Mouse (Mus musculus) monocyte, adult 5-6 weeks (primary cell): Measurements from ENCODE around the gene Lpcat2b. TPM values are rescaled to one million over a fixed set of nuclear protein-coding genes. Genes with fewer than 3 reads are reported as not detected.

Source experiments
- ATAC-seq: fragments of 153-309, 156-312 bp; replicated peaks from 2 replicates; pipeline ENCODE4 v1.8.0; 2017; ENCODE audit warnings: mild to moderate bottlenecking; ENCODE audit not compliant: low TSS enrichment, insufficient number of reproducible peaks, severe bottlenecking, poor library complexity, low FRiP score
- total RNA-seq: library from RNA; stranded (forward); fragments of 200-1000, 200-491, 200-594 nt; gene quantifications from 3 replicates; pipeline ENCODE4 v1.2.3, GENCODE M21; 2017

The Lpcat2b gene
- total RNA-seq, 1 experiment from 2014 or later, result not detected

DNA sequence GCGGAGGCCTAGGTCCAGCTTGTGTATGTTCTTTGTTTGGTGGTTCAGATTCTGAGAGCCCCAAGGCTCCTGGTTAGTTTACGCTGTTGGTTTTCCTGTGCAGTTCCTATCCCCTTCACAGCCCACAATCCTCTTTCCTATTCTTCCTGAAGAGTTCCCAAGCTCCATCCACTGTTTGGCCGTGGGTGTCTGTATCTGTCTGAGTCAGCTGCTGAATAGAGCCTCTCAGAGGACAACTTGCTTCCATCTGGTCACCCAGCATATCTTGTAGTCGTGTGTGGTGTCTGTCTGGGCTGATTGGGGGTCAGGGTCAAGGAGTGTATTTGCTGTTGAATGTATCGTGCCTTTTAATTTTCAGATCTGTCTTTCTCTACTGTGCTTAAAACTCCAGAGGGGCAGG lies 10.5 kb downstream of the Lpcat2b start:
- ATAC-seq, result no peak

GRCm38 (mm10) chr5:107444251-107444650 lies 12.9 kb downstream of the Lpcat2b start:
- no peak for ATAC-seq

DNA sequence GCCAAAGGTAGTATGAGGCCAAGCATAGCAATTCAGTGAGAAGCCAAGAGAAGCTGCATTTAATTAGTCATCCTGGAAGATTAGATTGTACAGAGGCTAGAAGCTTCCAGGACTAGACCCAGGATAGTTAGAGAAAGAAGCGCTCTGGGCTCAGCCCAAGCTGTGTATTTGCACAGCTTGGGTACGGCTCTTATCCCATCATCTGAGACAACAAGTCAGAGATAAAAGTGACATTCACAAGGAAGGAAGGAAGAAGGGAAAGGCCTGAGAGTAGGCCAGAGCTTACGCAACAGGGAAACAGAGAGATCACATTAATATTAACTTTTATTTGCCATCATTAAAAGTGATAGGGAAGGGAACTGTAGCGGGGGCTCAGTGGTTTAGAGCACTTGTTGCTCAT lies 16.6 kb downstream of the Lpcat2b start:
- ATAC-seq, result no peak

DNA sequence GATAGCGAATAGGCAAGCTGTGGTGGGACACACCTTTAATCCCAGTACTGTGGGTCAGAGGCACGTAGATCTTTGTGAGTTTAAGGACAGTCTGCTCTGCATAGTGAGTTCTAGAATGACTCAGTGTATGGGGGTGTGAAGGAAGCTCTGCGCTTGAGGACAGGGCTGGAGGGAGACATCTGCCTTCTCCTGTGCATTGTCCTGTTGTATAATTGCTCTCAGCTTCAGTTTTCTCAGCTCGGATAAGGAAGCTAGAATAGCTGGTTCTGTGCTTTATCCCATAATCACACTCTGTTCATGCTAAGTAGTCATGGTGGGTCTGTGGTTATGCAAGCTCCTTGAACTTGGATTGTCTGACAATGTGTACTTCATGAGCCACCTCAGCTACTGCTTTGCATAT lies 17.4 kb downstream of the Lpcat2b start:
- no peak for ATAC-seq

GRCm38 (mm10) chr5:107449620-107450019 lies 18.3 kb downstream of the Lpcat2b start:
- no peak for ATAC-seq

GRCm38 (mm10) chr5:107450299-107450698 lies 18.9 kb downstream of the Lpcat2b start:
- no peak for ATAC-seq

DNA sequence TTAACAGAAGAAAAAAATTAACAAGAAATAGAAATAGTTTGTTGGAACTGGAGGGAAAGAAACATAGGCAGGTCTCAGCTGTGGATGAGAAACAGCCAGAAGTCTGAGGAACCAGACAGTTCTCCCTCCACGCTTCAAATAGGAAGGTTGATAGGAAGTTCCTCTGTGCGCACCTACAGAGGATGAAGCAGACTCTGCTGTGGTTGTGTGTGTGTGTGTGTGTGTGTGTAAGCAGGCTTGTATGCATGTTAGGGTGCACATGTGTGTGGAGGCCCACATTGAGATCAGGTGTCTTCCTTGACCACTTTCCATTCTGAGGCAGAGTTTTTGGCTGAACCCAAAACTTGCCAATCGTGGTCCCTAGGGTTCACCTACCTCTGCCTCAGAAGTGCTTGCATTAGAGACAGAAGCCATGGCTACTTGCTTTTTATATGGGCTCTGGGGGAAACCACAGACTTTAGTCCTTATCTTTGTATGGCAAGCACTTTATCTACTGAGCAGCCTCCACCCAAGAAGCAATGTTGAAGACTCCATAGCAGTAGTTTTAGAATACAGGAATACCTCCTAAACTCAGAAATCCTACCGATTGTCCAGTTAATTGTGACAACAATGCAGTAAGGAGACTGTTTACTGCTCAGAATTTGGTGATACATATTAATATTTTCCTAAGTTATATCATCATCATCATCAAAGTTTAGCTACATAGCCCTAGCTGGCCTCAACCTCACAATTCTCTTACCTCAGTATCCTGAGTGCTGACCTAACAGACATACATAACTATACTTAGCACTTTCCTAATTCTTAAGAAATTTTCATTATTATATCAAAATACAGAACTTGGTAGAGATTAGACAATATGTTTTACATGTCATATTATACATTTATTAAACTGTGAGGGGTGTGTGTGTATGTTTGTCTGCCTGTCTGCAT lies 31.1 kb downstream of the Lpcat2b start:
- no peak for ATAC-seq

- ATAC-seq, result no peak
Observed at GRCm38 (mm10) chr5:107466501-107466900, 35.2 kb downstream of the Lpcat2b start.

DNA sequence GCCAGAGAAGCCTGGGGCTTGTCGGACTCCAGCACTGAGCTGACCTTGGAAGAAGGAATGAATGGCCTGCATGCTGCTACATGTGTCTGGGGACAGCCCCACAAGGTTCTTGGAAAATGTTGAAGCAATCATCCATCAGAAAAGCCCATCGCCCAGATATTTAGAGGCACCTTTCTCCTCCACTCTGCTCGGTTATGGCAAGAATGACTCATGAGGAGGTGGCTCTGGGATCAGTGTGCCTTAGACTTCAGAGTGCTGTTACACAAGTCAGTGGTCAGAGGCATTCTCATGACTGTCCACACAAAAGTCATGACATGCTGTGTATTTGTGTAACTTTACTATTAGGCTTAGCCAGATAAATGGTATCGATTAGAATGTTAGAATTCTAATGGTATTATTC lies 35.7 kb downstream of the Lpcat2b start:
- ATAC-seq, result no peak

GRCm38 (mm10) chr5:107470600-107471329 lies 39.4 kb downstream of the Lpcat2b start:
- no peak for ATAC-seq

DNA sequence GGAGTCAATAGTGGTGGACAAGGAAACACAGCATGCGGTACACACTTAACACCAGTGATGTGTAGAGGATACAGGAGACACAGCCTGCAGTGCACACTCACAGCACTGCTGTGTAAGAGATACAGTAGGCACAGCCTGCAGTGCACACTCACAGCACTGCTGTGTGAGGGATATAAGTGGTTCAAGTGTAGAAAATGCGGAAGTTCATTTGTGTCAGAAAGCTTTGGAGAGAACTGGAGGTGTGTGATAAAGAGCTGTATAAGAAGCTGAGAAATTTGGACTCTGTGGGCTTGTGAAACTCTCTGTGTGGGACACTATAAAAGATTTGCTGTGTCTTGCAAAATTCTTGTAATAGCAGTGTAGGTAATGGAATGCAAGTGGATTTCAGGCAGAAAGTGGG lies 48.8 kb downstream of the Lpcat2b start:
- ATAC-seq, result no peak

Other genes with a start within 250 kb of the Lpcat2b start
- gene Tgfbr3, start 141.9 kb upstream of the Lpcat2b start, total RNA-seq, result 24.6 to 31.2 TPM (median 27.4 TPM) in 3 replicates
- 0.29 to 1.1 TPM (median 0.32 TPM) in 3 replicates for gene Brdt, start 100.4 kb upstream of the Lpcat2b start, total RNA-seq
- not detected in 3 replicates for gene Ephx4, start 28.8 kb upstream of the Lpcat2b start, total RNA-seq
- 4.3 to 6.7 TPM (median 4.9 TPM) in 3 replicates for gene Btbd8, start 6.4 kb downstream of the Lpcat2b start, total RNA-seq
- gene Gm42669, start 76.1 kb downstream of the Lpcat2b start, total RNA-seq, result 0.58 to 1.3 TPM (median 0.76 TPM) in 3 replicates
- 0.10 TPM in 1 of 3 replicates, not detected in the others for gene 1700028K03Rik, start 103.2 kb downstream of the Lpcat2b start, total RNA-seq
- 13.2 to 30.6 TPM (median 14.8 TPM) in 3 replicates for gene Rpap2, start 165.8 kb downstream of the Lpcat2b start, total RNA-seq
- gene Glmn, start 166.3 kb downstream of the Lpcat2b start, total RNA-seq, result 1.2 to 11.4 TPM (median 10.2 TPM) in 3 replicates